Mouse (Mus musculus) ES-E14 (cell line): Measurements from ENCODE around the gene Rplp2. TPM values are rescaled to one million over a fixed set of nuclear protein-coding genes. Genes with fewer than 3 reads are reported as not detected.

ENCODE experiments used
- DNase-seq: peaks from one replicate; pipeline ENCODE4 v3.0.0-alpha.2; 2013; ENCODE audit warnings: low read depth, low spot score
- H3K27ac ChIP-seq: 2 replicates; pipeline ENCODE4 v1.5.1; 2012; ENCODE audit warnings: low read depth, mild to moderate bottlenecking, low read length, moderate library complexity, mixed read lengths; ENCODE audit not compliant: poor library complexity, insufficient read depth, severe bottlenecking
- H3K36me3 ChIP-seq: 2 replicates; pipeline ENCODE4 v1.6.1; 2012; ENCODE audit warnings: mild to moderate bottlenecking, low read length, moderate library complexity, mixed read lengths; ENCODE audit not compliant: control insufficient read depth, poor library complexity, insufficient read depth, severe bottlenecking
- H3K4me1 ChIP-seq, 2 experiments: fragments of 150-350 bp in 1 of 2; sonication (generic) in 1 of 2; 2 replicates each; pipeline ENCODE4 v1.6.1; 2012; ENCODE audit warnings: low read length in 2 of 2, mild to moderate bottlenecking in 1 of 2, mixed read lengths in 1 of 2; ENCODE audit not compliant: control insufficient read depth in 2 of 2, insufficient read depth in 2 of 2, poor library complexity in 1 of 2
- H3K4me3 ChIP-seq, 2 experiments: fragments of 150-350 bp in 1 of 2; sonication (generic) in 1 of 2; 2 replicates each; pipeline ENCODE4 v1.5.1; 2012; ENCODE audit warnings: low read length in 2 of 2, low read depth in 1 of 2, mild to moderate bottlenecking in 1 of 2, mixed read lengths in 1 of 2; ENCODE audit not compliant: insufficient read depth in 1 of 2, poor library complexity in 1 of 2, severe bottlenecking in 1 of 2
- H3K9ac ChIP-seq: 2 replicates; pipeline ENCODE4 v1.6.1; 2012; ENCODE audit warnings: low read depth, mild to moderate bottlenecking, low read length, mixed read lengths; ENCODE audit not compliant: poor library complexity, insufficient read depth, severe bottlenecking
- H3K9me3 ChIP-seq: fragments of 150-350 bp; sonication (generic); 2 replicates; pipeline ENCODE4 v1.6.1; 2012; ENCODE audit warnings: low read depth, mild to moderate bottlenecking, low read length; ENCODE audit not compliant: control insufficient read depth, insufficient read depth
- CHD2 ChIP-seq: IDR thresholded peaks from 2 replicates; pipeline ENCODE4 v1.6.1; 2014; ENCODE audit warnings: mild to moderate bottlenecking, low read depth, low read length, inconsistent platforms
- HCFC1 ChIP-seq: IDR thresholded peaks from 2 replicates; pipeline ENCODE4 v1.6.1; 2012; ENCODE audit warnings: low read length, inconsistent platforms, borderline replicate concordance; ENCODE audit not compliant: insufficient read depth
- MAFK ChIP-seq: IDR thresholded peaks from 2 replicates; pipeline ENCODE4 v1.6.1; 2014; ENCODE audit warnings: mild to moderate bottlenecking, low read depth, low read length, inconsistent platforms; ENCODE audit not compliant: insufficient read depth
- ZC3H11A ChIP-seq: IDR thresholded peaks from 2 replicates; pipeline ENCODE4 v1.6.1; 2012; ENCODE audit warnings: low read depth, mild to moderate bottlenecking, inconsistent platforms, low read length, borderline replicate concordance
- ZNF384 ChIP-seq: IDR thresholded peaks from 2 replicates; pipeline ENCODE4 v1.6.1; 2012; ENCODE audit warnings: low read depth, low read length, inconsistent platforms
- in situ Hi-C, 2 experiments: fragments of 600-800 bp; cut with MboI; formaldehyde crosslinking; loops; one replicate each; pipeline ENCODE4 v1.15.1; 2025; ENCODE audit warnings: low sequenced_read_pairs in 2 of 2, inconsistent platforms in 1 of 2; ENCODE audit not compliant: unreplicated experiment in 2 of 2
- total RNA-seq: library from RNA; depleted of rRNA; stranded (reverse); fragments of 300-350 nt; gene quantifications from 2 replicates; pipeline ENCODE4 v1.2.3, GENCODE M21; 2012

Gene Rplp2
- total RNA-seq, 1 experiment: 3,085 TPM

DNA sequence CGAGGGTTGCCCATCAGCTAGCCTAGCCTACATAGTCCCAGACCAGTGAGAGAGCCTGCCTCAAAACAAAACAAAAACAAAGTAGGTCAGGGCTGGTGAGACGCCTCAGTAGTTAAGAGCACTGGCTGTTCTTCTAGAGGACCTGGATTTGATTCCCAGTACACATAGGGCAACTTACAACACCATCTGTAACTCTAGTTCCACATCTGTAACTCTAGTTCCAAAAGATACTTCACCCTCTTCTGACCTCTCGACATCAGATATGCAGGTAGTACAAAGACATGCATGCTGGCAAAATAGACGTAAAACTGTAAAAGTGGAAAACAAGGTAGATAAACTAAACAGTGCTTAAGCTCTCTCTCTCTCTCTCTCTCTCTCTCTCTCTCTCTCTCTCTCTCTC lies 23.4 kb upstream of the Rplp2 start:
- TF ChIP-seq HCFC1 (no peak), CHD2 (no peak), ZC3H11A (no peak)
- DNase-seq: no peak
- Histone ChIP-seq H3K9ac (no peak overlapping the region), H3K4me1 (peaks cover 1 to 8% of the 10 kb centered on the region in 2 experiments; a peak in 2 of 4 replicates), H3K36me3 (no peaks in the 10 kb centered on the region), H3K9me3 (no peaks in the 10 kb centered on the region), H3K27ac (no peak overlapping the region), H3K4me3 (no peak overlapping the region)
- in situ Hi-C loops: no loop called here

DNA sequence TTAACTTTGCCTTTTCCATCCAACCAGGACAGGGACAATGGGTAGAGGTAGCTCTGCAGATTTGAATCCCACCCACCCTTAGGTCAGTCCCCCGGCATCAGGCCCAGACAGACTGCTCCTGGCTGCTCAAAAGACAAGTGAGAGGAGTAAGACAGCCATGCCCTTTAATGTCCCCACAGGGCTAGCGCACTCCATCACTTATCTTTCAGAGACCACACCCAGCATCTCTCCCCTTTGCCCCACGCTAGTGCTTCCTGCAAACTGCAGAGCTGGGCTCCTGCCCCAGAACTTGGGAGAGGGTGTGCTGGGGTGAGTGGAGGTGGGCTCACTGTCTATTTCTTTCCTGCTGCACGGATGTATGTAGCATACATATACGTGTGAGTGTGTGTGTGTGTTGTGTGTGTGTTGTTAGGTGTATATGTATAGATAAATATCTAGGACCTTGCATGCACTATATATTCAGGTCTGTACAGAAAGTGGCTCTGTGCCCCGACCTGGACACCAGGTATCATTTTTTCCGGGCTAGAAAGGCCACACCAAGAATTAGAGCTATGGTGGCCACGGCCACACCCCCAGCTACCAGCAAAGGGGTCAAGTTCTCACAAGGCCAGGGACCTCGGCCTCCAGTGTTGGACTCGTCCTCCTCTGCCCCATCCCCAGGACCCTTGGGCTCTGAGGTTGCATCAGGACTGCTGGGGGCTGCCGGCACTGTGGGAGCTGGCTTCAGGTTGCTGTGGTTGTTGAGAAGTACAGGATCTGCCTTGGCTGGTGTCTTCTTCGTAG lies 20.0 kb upstream of the Rplp2 start:
- TF ChIP-seq ZNF384: no peak
- TF ChIP-seq ZC3H11A: no peak
- TF ChIP-seq MAFK: no peak
- TF ChIP-seq HCFC1: no peak
- no peak for TF ChIP-seq CHD2
- DNase-seq: no peak
- H3K4me1 ChIP-seq: peaks cover 0 to 13% of the 10 kb centered on the region in 2 experiments; a peak in 2 of 4 replicates
- in situ Hi-C loops: no loop called here
- peaks cover 6% of the 10 kb centered on the region; the same call in 1 of the 2 replicates for H3K36me3 ChIP-seq
- H3K9me3 ChIP-seq: no peaks in the 10 kb centered on the region
- no peak overlapping the region for H3K27ac ChIP-seq
- no peak overlapping the region for H3K9ac ChIP-seq
- H3K4me3 ChIP-seq: no peak overlapping the region

DNA sequence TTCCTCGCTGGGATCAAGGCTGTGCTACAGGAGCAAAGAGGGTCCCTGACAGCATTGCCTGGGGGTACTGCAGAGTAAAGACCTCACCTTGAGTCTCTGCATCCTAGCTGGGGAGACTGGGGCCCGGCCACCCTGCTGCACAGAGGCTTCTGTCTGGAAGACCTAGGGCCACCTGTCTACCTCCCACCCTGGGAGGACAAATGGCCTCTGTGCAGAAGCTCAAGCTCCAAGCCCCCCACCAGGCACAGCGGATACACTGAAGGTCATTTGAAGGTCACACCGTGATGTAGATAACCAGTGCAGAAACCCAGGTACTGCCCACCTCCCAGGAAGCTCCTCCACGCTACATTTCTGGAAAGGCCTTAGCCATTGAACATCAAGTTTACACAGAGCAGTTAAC lies 18.5 kb upstream of the Rplp2 start:
- H3K27ac ChIP-seq: no peak overlapping the region
- TF ChIP-seq ZNF384 (no peak), CHD2 (no peak), HCFC1 (no peak), MAFK (no peak), ZC3H11A (no peak)
- no peak overlapping the region for H3K9ac ChIP-seq
- in situ Hi-C loops: no loop called here
- peaks cover 0 to 14% of the 10 kb centered on the region in 2 experiments; a peak in 2 of 4 replicates for H3K4me1 ChIP-seq
- H3K36me3 ChIP-seq: peaks cover 14% of the 10 kb centered on the region; the same call in 1 of the 2 replicates
- no peak for DNase-seq
- no peak overlapping the region for H3K4me3 ChIP-seq
- no peaks in the 10 kb centered on the region for H3K9me3 ChIP-seq

DNA sequence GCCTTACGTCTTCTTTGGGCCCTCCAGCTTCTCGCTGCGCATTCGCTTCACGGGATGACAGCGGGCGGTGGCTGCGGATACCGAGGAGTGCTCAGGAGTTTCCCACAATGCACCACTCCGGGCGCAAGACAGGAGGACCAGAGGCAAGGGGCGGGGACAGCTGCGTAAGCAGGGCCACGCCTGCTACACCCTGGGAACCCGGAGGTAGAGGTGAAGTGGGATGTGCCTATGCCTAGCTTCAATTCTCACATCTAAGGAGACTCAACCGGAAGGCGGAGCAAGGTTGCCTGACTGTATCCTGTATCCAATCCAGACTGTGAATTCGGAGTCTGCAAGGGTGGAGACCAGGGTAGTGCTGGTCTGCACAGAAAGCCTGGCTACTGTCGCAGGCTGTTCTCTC lies 17.9 kb upstream of the Rplp2 start, which contains the start of gene Cend1:
TSS of gene Cend1 (minus strand) at position 182 of the 400 bp plus-strand sequence.
- TF ChIP-seq HCFC1: peak; percentile 52; the same call in 1 of the 2 replicates
- TF ChIP-seq CHD2: no peak
- no peak for TF ChIP-seq ZC3H11A
- no peak for TF ChIP-seq ZNF384
- Histone ChIP-seq H3K4me3 (peak within 1 kb of the TSS in 1 of 2 experiments; percentile 37; a peak in 3 of 4 replicates), H3K4me1 (peaks cover 0 to 18% of the 10 kb centered on the region in 2 experiments; a peak in 2 of 4 replicates), H3K27ac (no peak within 1 kb of the TSS), H3K9ac (peak within 1 kb of the TSS; percentile 7; the same call in 1 of the 2 replicates), H3K9me3 (no peaks in the 10 kb centered on the region), H3K36me3 (peaks cover 18% of the 10 kb centered on the region; the same call in 1 of the 2 replicates)
- DNase-seq: peak; percentile 82
- in situ Hi-C loops: no loop called here
